Mouse (Mus musculus) frontal cortex, postnatal 25 days (tissue): ENCODE measurements around the gene Ankzf1.

Source experiments
- DNase-seq, 2 experiments: peaks; one replicate each; pipeline ENCODE4 v3.0.0; 2022; ENCODE audit warnings: low spot score in 2 of 2

Gene Ankzf1

DNA sequence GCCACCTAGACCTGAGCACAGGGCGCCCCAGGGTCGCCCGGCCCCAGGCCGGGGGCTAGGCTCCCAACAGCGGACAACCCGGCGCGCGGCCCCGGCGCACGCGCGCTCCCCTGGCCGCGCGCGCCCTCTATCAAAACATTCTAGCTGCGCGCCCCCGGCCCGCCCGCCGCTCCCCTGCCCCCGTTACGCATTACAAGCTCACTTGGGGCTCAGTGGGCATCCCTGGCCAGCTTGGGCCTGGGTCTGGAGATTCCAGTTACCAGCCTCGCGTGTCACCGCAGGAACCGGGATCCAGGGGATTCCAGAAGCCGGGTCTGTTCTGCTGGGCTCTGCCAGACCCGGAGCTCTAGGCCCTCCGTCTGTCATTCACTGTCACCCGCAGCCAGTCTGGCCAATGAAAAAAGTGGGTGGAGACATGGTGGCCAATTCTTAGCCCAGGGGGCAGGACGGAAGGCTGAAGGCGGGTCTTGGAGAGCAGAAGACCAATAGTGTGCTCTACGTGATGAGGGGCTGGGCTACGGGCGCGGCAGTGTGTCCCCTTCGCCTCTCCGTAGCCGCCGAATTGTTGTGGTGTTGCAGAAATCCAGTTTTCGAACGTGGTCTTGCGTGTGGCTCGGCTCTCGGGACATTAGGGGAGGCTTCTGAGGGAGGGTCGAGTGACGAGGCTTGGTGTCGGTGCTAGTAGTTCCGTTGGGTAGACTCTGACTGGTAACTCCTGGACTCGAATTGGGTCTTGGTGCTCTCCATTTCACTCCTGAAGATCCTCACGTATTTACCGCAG, at the start of gene Ankzf1, which contains the start of gene Atg9a:
Gene Ankzf1, plus strand, starts transcription at position 530 of the 781 bp plus-strand sequence.
Gene Atg9a, minus strand, starts transcription at position 575 of the 781 bp plus-strand sequence.
- peak; percentile 82 to 92 for DNase-seq

DNA sequence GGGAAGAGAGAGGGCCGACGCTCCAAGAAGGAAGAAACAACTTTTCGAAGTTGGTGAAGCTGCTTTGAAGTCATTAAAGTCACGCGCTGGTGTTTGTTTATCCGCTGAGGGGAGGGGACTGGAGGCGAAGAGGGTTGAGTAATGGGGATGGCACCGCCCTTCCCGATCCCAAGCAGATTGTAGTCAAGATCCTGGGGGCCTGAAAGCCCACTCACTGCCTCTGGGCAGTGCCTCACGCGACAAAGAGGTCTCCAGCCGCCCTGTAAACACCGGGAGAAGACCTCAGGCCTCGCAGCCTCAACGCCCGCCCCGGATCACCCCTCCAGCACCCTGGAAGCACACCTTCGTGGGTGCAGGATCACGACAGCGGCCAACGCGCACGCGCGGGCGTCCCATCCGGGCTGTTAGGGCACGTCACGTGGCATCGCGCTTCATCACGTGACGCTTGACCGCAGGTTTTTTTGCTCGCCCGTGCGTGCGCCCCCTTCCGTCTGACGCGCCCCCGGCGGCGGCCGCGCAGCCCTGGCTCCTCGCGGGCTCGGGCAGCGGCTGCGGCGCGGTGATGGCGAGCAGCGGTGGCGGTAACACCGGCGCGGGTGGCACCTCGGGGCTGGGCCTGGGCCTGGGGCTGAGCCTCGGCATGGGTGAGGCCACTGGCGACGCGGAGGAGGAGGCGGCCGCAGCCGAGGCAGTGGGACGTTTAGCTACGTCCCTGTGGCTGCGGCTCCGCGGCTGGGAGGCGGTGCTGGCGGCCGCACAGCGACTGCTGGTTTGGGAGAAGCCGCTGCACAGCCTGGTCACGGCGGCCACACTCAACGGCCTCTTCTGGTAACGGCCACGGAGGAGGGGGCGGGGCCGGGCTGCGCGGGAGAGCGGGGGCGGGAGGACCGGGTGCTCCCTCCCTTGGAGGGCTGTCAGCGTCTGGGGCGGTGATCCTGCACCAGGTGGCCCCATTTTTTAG, 49.4 kb upstream of the Ankzf1 start, which contains the start of the genes Cnppd1 and Retreg2:
Gene Cnppd1, minus strand, starts transcription at position 411 of the 961 bp plus-strand sequence.
Gene Retreg2, plus strand, starts transcription at position 478 of the 961 bp plus-strand sequence.
- peak; percentile 94 to 95 for DNase-seq

DNA sequence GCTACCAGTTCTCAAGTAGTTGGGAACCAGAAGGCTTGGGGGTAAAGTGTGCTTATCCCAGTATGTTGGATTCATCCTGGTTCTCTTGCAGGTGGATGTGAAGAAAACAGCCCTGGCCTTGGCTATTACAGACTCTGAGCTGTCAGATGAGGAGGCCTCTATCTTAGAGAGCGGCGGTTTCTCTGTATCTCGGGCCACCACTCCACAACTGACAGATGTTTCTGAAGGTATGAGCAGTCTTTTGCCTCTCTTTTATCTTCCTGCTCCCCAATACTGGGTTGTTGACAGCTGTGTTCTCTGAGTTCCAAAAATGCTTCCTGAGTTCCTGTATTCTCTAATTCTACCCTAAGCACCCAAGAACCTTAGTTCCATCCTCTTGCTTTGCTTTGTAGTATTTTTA, 46.4 kb upstream of the Ankzf1 start:
- no peak for DNase-seq

DNA sequence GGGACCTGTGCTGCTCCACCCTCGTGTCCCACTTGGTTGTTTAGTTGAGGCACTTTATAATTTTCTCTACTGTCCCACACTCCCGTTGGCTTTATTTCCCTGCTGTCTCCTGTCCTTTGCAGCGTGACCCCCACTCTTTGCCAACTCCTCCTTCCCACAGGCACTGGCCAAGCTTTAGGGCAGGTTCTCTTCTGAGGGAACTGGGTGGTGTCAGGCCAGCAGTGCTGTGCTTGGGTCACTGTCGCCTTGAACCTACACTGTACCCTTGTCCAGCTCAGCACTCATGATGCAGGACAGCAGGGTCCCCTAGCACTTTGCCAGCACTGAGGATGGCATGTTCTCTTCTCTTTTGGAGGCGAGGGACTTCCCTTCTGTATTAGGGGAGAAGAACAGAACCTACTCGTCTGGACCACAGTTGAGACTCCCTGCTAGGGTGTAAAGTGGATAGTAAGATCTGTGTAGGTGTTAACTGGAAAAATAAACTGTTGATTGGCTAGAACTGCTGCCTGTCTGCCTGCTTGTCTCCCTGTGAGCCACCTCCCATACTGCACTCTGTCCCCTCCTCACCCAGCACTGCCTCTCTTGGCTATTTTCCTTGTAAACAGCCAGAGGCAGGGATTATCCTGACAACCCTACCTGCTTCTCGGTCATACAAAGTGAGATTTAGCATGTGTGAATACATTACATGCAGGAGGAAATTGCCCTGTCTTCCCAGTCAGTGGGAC, 44.4 kb upstream of the Ankzf1 start:
- DNase-seq, result no peak

DNA sequence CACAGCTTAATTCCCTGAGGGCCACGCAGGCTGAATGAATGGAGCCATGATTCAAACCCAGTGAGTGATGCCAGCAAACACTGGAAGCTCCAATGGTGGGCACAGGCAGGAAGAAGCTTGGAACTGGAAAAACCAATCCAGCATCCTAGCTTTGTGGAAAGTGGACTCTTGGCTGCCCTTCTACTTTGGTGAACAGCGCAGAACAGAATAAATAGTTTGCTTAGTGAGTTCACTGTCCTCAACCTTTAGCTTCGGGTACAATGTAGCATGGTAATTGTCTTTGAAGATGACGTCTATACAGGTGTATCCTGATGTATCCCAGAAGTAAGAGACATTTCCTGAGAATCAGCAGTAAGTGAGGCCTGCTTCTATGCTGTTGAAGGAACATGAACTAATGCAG, 43.2 kb upstream of the Ankzf1 start:
- no peak for DNase-seq

DNA sequence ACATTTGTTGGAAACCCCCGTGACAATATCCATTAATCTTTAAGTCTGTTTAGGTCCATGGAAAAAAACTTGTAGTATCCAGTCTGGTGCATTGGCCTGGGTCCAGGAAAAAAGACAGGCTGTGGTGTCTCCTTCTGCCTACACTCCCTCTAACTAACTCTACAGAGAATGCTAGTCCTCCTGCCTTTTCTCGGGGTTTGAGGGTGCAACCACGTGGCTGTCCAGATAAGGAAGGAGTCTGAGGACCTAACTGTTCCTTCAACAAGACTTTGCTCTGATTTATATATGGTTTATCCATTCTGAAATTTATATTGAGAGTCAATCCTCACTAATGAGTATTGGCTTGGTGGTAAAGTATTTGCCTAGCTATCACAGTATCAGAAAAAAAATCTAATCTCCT, 36.1 kb upstream of the Ankzf1 start:
- no peak for DNase-seq

DNA sequence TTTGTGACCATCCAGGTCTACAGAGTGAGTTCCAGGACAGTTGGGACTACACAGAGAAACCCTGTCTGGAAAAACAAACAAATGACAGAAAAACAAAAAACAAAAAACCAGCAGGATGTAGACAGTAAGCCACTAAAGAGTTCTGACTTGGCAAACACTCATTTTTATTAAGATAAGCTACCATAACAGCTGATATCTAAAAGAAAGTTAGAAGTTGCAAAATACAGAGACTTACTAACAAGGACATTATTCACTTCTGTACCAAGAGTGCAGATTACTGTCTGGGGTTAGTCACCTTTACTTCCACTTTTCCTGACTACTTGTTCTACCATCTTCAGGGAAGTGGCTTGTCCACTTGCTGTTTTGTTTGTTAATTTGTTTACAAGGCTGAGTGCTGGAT, 33.0 kb upstream of the Ankzf1 start:
- no peak for DNase-seq

DNA sequence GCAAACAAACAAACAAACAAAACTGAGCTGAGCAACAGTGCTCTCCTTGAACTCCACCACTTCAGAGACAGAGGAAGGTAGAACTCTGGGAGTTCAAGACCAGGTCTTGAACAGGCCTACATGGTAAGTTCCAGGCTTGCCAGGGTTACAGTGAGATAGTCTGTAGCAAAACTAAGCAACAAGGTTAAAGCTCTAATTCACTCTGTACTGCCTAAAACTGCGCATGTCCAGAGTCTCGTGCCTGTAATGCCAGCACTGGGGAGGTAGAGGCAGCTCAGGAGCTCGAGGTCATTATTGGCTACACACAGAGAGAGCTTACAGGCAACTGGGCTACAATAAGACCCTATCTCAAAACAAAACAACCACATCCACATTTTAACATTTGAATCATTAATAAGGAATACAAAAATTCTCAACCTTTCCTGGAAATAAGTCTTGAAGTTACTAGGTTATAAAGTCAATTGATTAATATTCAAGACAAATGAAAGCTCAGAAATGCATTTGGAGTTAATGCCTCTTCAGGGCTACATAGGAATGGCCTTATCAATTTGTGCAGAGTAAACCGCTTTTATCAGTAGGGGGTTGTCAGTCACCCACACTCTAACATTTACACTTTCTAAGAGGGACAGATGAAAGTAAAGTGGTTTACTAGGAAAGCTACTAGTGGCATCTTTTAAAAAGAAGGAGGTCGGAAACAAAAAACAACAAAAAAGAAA, 32.3 kb upstream of the Ankzf1 start:
- DNase-seq, result no peak

DNA sequence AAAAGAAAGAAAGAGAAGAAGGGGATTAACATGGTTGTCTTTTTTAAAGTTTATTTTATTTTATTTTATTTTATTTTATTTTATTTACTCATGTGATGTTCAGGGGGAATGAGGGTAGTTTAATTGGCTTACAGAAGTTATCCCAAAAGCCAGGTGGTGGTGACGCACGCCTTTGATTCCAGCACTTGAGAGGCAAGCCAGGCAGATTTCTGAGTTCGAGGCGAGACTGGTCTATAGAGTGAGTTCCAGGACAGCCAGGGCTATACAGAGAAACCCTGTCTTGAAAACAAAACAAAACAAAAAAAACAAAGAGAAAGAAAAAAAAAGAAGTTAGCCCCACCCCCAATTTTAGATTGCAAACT, 31.7 kb upstream of the Ankzf1 start:
- DNase-seq, result peak in 1 of 2 experiments; percentile 1

DNA sequence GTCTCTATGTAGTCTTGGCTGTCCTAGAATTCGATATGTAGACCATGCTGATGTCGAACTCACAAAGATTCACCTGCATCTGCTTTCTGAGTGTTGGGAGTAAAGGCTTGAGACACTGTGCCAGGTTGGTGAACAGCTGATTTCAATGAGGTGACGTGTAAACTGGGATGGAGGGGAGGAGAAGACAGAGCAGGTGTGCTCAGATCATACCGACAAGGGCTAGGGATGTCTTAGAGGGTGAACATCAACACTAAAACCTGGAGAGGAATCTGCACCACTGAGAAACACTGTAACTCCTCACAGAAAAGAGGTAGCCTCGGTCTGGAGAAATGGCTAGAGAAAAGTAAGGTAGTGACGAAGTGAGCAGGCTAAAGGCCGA, 23.9 kb upstream of the Ankzf1 start:
- no peak for DNase-seq

DNA sequence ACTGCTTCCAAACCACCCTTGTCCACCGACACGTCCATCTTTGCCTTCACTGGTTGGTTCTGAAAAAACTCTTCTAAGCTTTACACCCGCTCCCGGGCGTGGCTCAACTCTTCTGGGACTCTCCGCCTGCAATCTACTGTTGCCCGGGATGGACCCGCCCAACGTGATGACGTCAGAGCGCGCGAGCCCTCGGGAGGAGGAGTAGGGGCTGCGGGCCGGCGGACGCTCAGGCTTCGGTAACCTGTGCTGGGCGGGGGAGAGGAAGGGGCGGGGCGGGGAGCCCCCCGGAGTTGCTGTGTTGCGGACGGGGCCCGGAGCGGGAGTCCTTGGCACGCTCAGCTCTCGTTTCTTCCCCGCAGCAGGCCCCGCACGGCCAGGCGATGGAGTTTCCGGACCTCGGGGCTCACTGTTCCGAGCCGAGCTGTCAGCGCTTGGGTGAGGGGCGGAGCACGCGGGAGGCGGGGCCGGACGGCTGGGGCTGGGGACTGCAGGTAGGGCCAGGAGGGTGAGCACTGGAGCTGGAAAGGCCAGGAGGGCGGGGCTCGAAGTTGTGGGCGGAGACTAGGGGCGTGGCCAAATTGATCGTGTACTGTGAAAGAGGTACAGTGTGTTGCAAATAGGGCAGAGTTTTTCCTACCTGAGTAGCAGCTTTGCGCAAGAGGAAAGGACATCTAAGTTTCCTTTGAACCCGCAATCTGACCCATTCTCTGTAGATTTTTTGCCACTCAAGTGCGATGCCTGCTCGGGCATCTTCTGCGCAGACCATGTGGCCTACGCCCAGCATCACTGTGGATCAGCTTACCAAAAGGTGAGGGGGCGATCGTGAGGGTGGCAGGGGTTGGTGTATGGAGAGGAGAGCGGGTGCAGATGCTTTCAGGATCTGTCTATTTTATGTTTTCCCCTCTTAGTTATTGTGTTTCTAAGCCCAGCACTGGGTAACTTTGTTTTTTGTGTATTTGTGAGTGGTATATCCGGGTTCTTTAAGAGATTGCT, 23.2 kb upstream of the Ankzf1 start, which contains the start of gene Zfand2b:
Gene Zfand2b, plus strand, starts transcription at position 175 of the 993 bp plus-strand sequence.
- DNase-seq, result peak; percentile 80 to 87

DNA sequence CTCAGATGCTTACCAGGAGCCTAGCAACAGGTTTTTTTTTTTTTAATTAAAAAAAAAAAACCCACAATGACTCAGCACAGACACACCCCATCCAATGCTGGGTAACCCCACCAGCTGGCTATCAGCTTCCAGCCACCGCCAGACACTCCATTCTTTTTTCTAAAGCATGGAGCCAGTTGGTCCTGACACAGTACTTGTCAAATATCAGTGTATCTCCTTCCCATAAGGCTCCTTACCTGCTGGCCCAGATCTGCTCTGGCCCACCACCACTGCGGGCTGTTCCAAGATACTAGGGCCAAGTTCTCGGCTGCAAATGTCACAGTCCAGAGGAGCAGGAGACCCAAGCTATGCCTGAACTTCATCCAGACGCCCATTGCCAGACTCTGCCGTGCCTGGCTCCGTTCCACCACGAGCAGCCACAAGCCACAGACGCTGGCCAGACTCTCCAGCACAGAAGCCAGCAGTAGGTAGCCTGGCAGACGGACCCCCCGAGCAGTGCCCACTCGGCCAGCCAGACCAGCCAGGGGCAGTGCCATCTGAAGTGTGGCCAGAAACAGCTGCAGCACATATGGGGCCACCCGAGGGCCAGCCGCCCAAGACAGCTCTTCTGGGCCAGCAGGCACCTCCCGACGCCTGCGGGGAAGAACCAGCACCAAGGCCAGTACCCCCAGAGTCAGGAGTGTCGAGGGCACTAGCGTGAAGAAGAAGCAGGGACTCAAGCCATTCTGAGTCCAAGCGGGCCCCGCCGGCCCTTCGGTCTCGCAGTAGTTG, 12.4 kb upstream of the Ankzf1 start:
- peak in 1 of 2 experiments; percentile 27 for DNase-seq

DNA sequence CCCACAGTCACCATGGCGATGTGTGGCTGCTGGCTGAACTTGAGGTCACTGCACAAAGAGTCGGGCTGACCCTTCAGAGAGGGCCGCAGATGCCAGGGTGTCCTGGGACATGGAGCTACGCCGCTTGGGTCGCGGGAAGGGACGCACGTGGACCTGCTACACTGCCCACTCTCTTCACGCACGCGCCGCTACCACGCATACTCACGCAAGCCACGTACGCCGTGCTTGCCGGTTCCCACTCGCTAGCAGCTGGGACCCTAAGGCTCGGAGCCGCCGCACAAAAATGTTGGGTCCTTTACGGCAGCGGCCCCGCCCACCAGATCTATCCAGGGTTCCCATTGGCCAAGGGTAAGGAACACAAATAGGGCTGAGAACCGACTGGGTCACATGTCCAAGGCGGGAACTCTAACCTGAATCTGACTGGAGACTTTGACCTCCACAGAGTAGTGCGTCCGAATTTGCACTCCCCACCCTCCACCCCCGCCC, 11.8 kb upstream of the Ankzf1 start, which contains the start of gene Abcb6:
Gene Abcb6, minus strand, starts transcription at position 288 of the 486 bp plus-strand sequence.
- DNase-seq, result peak; percentile 80 to 83

DNA sequence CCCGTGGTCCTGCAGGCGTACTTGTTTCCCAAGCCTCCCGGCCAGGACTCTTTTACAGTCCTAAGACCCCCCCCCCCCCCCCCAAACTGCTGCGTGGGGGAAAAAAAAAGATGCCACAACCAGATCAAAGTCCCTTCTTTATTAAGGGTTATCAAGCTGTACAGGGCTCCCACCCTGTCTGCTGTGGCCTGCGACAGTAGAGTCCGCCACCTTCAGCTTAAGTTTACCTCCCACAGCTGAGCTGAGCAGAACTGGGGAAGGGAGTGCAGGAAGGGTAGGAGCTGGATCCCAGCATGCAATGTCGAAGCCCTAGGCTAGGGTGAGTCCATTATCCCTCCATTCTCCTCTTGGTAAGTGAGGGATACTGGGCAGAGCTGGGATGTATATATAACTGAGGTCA, 11.2 kb upstream of the Ankzf1 start:
- no peak for DNase-seq

DNA sequence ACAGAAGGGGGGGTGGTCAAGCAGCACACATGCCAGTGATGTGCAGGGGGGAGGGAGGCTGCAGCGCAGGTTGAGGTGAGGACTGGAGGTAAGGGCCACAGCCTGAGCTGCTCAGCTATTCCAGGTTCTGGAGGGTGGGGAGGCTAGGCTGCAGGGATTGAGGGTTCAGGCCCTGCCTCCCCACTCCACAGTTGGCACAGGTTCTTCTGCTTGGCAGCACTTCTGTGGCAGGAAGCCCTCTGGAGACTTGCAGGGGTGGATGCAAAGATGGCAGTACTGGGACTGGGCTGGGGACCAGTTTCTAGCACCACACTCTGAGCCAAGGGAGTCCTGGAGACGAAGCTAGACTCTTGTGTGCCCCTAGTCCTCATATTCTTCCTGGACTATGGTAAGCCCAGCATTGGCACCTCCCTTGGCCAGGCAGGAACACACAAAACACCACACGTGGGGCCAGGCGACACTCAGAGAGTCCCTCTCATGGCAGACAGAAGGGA, 10.5 kb upstream of the Ankzf1 start:
- no peak for DNase-seq

DNA sequence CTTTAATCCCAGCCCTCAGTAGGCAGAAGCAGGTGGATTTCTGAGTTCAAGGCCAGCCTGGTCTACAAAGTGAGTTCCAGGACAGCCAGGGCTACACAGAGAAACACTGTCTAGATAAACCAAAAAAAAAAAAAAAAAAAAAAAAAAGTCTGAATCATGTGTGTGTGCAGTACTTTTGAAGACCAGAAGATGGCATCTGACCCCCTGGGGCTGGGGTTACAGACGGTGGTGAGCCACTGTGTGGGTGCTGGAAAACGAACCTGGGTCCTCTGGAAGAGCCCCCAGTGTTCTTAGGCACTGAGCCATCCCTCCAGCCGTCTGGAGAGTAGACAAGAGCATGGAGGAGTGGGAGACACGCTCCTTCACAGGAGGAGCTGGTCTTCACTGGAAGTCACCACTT, 9.8 kb upstream of the Ankzf1 start:
- DNase-seq, result no peak

DNA sequence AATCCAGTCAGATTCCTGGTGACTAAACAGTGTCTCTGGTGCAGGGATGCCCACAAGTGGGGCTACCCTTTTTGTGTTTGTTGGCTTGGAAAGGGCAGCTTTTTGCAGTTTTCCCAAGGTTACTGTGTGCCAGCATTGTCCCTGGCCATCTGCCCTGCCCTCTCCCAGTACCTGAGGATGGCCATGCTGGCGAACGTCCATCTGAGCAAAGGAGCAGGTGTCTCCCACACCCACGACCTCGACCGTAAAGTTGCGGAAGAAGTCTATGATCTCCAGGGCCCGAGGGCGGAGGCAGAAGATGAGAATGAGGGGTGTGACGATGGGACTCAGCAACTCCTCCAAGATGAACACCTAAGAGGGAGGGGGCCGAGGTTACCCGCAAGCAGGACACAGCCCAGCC, 6.5 kb upstream of the Ankzf1 start:
- no peak for DNase-seq

DNA sequence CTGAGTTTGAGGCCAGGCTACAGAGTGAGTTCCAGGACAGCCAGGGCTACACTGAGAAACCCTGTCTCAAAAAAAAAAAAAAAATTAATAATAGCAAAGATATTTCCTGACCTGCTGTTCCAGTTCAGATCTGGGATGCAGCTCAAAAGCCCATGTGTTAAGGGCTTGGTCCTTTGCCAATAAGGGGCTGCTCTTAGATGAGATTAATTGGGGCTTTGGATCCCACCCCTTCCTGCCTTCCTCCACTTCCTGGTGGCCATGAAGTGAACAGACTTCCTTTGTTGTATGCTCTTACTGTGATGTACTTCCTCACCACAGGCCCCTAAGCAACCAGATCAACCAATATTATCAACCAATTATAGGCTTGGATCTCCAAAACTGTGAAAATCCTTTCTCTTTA, 4.8 kb upstream of the Ankzf1 start:
- DNase-seq, result no peak
